Mouse (Mus musculus) G1E (cell line): Measurements from ENCODE around the gene Celf5.

Experiments
- CTCF ChIP-seq: IDR thresholded peaks from 2 replicates; pipeline ENCODE4 v1.5.1; 2012; ENCODE audit warnings: low read depth, low read length, inconsistent platforms, mixed read lengths
- GATA1 ChIP-seq: IDR thresholded peaks from 2 replicates; pipeline ENCODE4 v1.6.1; 2012; ENCODE audit warnings: borderline replicate concordance, low read length, inconsistent platforms, mixed read lengths
- GATA2 ChIP-seq: IDR thresholded peaks from 2 replicates; pipeline ENCODE4 v1.6.1; 2012; ENCODE audit warnings: low read depth, low read length, inconsistent platforms, borderline replicate concordance
- POLR2AphosphoS5 ChIP-seq: IDR thresholded peaks from 2 replicates; pipeline ENCODE4 v1.6.1; 2012; ENCODE audit warnings: low read depth, low read length, inconsistent platforms; ENCODE audit not compliant: insufficient replicate concordance
- TAL1 ChIP-seq: conservative IDR thresholded peaks from 2 replicates; pipeline ENCODE4 v1.6.1; 2012; ENCODE audit warnings: low read depth, low read length, inconsistent platforms, mixed read lengths

DNA sequence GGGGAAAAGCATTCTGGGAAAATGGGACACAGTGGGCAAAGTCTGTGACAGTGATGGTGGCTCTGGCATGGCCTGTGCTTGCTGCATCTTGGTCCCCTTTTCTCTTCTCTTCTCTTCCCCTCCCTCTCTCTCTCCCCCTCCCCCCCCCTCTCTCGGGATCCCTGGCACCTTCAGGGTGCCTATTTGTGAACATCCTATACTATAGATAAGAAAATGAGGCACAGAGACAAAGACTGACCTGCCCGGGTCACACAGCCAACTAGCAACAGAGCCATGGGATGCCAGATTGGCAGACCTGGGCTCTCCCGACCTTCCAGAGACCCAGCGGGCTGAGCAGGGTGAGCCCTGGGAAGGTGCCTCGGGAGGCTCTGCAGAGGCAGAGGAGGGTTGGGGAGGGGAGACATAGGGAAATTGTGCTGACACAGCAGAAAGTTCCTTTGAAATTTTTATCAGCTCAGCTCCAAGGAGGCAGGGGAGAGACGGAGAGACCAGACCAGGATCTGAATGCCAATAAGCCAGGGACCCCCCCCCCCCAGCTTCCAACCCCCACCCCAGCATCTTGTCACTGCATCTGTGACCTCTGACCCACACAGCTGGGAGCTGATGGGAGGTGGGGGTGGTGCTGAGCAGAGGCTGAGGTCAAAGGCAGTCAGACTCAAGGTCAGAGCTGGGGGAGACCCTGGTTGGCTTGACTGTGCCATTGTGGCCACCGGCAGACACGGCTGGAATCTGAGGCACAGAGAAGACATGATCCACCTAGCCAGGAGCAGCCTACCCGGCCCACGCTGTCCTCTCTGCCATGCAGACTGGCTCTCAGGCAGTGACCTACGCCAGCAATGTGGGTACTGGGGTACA lies 64.1 kb downstream of the Celf5 start:
- TF ChIP-seq CTCF (no peak), TAL1 (no peak), GATA1 (no peak), POLR2AphosphoS5 (no peak), GATA2 (no peak)
